Mouse (Mus musculus) CD8-positive naive resting alpha-beta T cell, adult 2 months (primary cell): Measurements from ENCODE around the gene Epp13.
"Not testable (repeated sequence)": the region's sequence is repeated elsewhere in the genome, so short reads cannot be mapped to it uniquely, and the experiment has no call there.

Source experiments
- DNase-seq, 2 experiments: peaks; one replicate each; pipeline ENCODE4 v3.0.0; 2022; ENCODE audit warnings: low read depth in 2 of 2, low spot score in 2 of 2

The Epp13 gene

GRCm38 (mm10) chr7:6284442-6285012 lies 32.0 kb downstream of the Epp13 start:
- no peak for DNase-seq

GRCm38 (mm10) chr7:6285366-6285765 lies 32.9 kb downstream of the Epp13 start:
- DNase-seq: no peak

GRCm38 (mm10) chr7:6285842-6286705 lies 33.6 kb downstream of the Epp13 start, which contains the start of gene Zfp667:
Gene Zfp667, plus strand, starts transcription at chr7:6286579.
- peak; percentile 95 to 96 for DNase-seq

- peak in 1 of 2 experiments; percentile 6 for DNase-seq
These were observed 34.5 kb downstream of the Epp13 start for GRCm38 (mm10) chr7:6286921-6287531.

- DNase-seq: not testable (repeated sequence)
These were observed 38.6 kb downstream of the Epp13 start for GRCm38 (mm10) chr7:6291121-6291520.

GRCm38 (mm10) chr7:6300796-6301195 lies 48.3 kb downstream of the Epp13 start:
- not testable (repeated sequence) for DNase-seq

GRCm38 (mm10) chr7:6330458-6331232 lies 78.1 kb downstream of the Epp13 start:
- no peak for DNase-seq

GRCm38 (mm10) chr7:6331233-6331956 lies 78.9 kb downstream of the Epp13 start, which contains the start of gene Zfp583:
Gene Zfp583, minus strand, starts transcription at chr7:6331285.
- peak; percentile 43 to 59 for DNase-seq
